ENCODE assay signal across 17 mouse cellular contexts in genomic region chr17:26956895-26957294, GRCm38 (mm10). TPM values are rescaled to one million over a fixed set of nuclear protein-coding genes. Genes with fewer than 3 reads are reported as not detected.
A peak's percentile ranks its signal among the peaks of the same experiment; 100 is the strongest.
DNase-seq lines count a peak whose midpoint lies in the region; ATAC-seq and TF ChIP-seq lines count a peak whose summit lies in the region.
"Had no signal": no experiment of that assay in that cellular context is flagged by ENCODE, and none has a peak within 500 bp of the region (broad histone marks: within the 10 kb centered on the region; RNA-seq: fewer than 3 reads in every experiment).

No protein-coding gene starts in this region.

- WGBS in heart, embryonic 13.5 days = 66% methylated on average over 18 of the region's 18 CpGs
- 74% methylated on average over 18 of the region's 18 CpGs for WGBS in heart, adult 2 months
- WGBS in liver, postnatal 0 days (ENCODE audit: insufficient replicate concordance) = 46% methylated on average over 18 of the region's 18 CpGs

- peak overlapping the region; percentile 19; the same call in 1 of the 2 replicates for H3K9ac ChIP-seq in heart, embryonic 13.5 days
- H3K9ac ChIP-seq in heart, adult 2 months (ENCODE audit: low read depth, low read length) = no peak overlapping the region
- peak overlapping the region; percentile 47 for H3K9ac ChIP-seq in liver, postnatal 0 days (replicated peaks)
- H3K9ac ChIP-seq: heart, embryonic 15.5 days; hindbrain, embryonic 14.5 days; limb, embryonic 13.5 days had no signal

- H3K27ac ChIP-seq in heart, embryonic 13.5 days (replicated peaks) = 0 out of 2 replicates have a peak overlapping the region, but pooled peaks have one; percentile 8
- H3K27ac ChIP-seq in heart, adult 2 months = no peak overlapping the region
- peak overlapping the region; percentile 56 for H3K27ac ChIP-seq in liver, postnatal 0 days (ENCODE audit: low read depth)
- H3K27ac ChIP-seq: gastrocnemius, adult 2 months; heart, embryonic 15.5 days; hindbrain, embryonic 14.5 days; limb, embryonic 13.5 days had no signal

- H3K27me3 ChIP-seq in heart, embryonic 13.5 days (replicated peaks) = no peaks in the 10 kb centered on the region; the same call in 1 of the 2 replicates
- no peaks in the 10 kb centered on the region for H3K27me3 ChIP-seq in heart, adult 2 months (ENCODE audit: control insufficient read depth, insufficient read depth, low read length)
- H3K27me3 ChIP-seq in liver, postnatal 0 days (ENCODE audit: insufficient read depth, low read length) = peaks cover 10% of the 10 kb centered on the region; the same call in 1 of the 2 replicates
- H3K27me3 ChIP-seq: heart, embryonic 15.5 days; limb, embryonic 13.5 days; Patski had no signal

- TF ChIP-seq CTCF in heart, adult 2 months (IDR thresholded peaks at IDR 0.05) = no peak
- TF ChIP-seq CTCF in liver, postnatal 0 days (IDR thresholded peaks at IDR 0.05; ENCODE audit: low read depth) = no peak

- H3K79me2 ChIP-seq in heart, adult 2 months (replicated peaks; ENCODE audit: control insufficient read depth, insufficient read depth, low read length) = no peaks in the 10 kb centered on the region

- H3K9me3 ChIP-seq in heart, embryonic 13.5 days = no peaks in the 10 kb centered on the region
- no peaks in the 10 kb centered on the region for H3K9me3 ChIP-seq in liver, postnatal 0 days (ENCODE audit: low read length)
- H3K9me3 ChIP-seq: heart, embryonic 15.5 days; limb, embryonic 13.5 days had no signal

- H3K4me1 ChIP-seq in heart, embryonic 13.5 days = peaks cover 46% of the 10 kb centered on the region
- H3K4me1 ChIP-seq in heart, adult 2 months (ENCODE audit: control insufficient read depth, insufficient read depth, low read length) = no peaks in the 10 kb centered on the region; the same call in 1 of the 2 replicates
- H3K4me1 ChIP-seq in liver, postnatal 0 days (ENCODE audit: insufficient read depth) = peaks cover 27% of the 10 kb centered on the region

- no peak overlapping the region for H3K4me3 ChIP-seq in heart, embryonic 13.5 days
- no peak overlapping the region for H3K4me3 ChIP-seq in heart, adult 2 months
- peak overlapping the region; percentile 23; the same call in 1 of the 2 replicates for H3K4me3 ChIP-seq in liver, postnatal 0 days (ENCODE audit: low read depth, low read length)
- H3K4me3 ChIP-seq: gastrocnemius, adult 2 months; heart, embryonic 15.5 days; limb, embryonic 13.5 days had no signal

- TF ChIP-seq POLR2A in heart, adult 2 months (IDR thresholded peaks at IDR 0.05; ENCODE audit: insufficient read depth, low read depth, low read length) = no peak

- TF ChIP-seq EP300 in heart, adult 2 months (IDR thresholded peaks at IDR 0.05; ENCODE audit: insufficient read depth, low read depth, low read length) = no peak
- peak; percentile 84 for TF ChIP-seq EP300 in liver, postnatal 0 days (IDR thresholded peaks at IDR 0.05; ENCODE audit: low read depth)

- ATAC-seq in heart, embryonic 13.5 days (ENCODE audit: extremely low read depth, insufficient number of reproducible peaks, low FRiP score, low TSS enrichment) = no peak
- peak; percentile 83 for ATAC-seq in erythroblast, adult 5-6 weeks (replicated peaks; ENCODE audit: low FRiP score, poor library complexity, severe bottlenecking)
- ATAC-seq in liver, postnatal 0 days = peak; percentile 80
- ATAC-seq: forebrain, embryonic 16.5 days; intestine, postnatal 0 days had no signal

- intact Hi-C loops in heart, adult 2 months (cut with DNase I) = no loop called here

- peaks cover 65% of the 10 kb centered on the region for H3K36me3 ChIP-seq in heart, embryonic 13.5 days
- no peaks in the 10 kb centered on the region for H3K36me3 ChIP-seq in heart, adult 2 months (ENCODE audit: control insufficient read depth, insufficient read depth, low read length)
- 0 out of 2 replicates have a peak, but pooled peaks cover 3% of the 10 kb centered on the region for H3K36me3 ChIP-seq in liver, postnatal 0 days (replicated peaks; ENCODE audit: insufficient read depth, low read length)

- H3K4me2 ChIP-seq in heart, embryonic 13.5 days = peak overlapping the region; percentile 7; the same call in 1 of the 2 replicates
- H3K4me2 ChIP-seq in liver, postnatal 0 days (ENCODE audit: low read depth, low read length) = peak overlapping the region; percentile 55
- H3K4me2 ChIP-seq: heart, embryonic 15.5 days; hindbrain, embryonic 14.5 days; limb, embryonic 13.5 days had no signal

- no peak for DNase-seq in heart, adult 2 months
- DNase-seq in MEL-GATA-1-ER (ENCODE audit: extremely low read depth, low read depth) = peak; percentile 88
- DNase-seq in liver, postnatal 0 days = peak; percentile 42
- no peak for DNase-seq in right cerebral cortex, adult 2 months (ENCODE audit: low spot score in 2 of 2)
- no peak for DNase-seq in MN1 (ENCODE audit: low spot score)
- DNase-seq: cerebellum, postnatal 14 days; gastrocnemius, adult 2 months; lung, postnatal 14 days; midbrain, embryonic 14.5 days had no signal

RNA-seq across cellular contexts. Expression of gene Syngap1, which starts 15.8 kb away (rescaled TPM):
- polyA plus RNA-seq in heart, embryonic 13.5 days (2015; fragmentation: Nextera tagmentation; extraction: Ambion mirVana) = 1.3 and 2.0 TPM in 2 replicates
- total RNA-seq in heart, adult 2 months (2021) = 1 to 10 TPM; 4.1 to 4.2 TPM
- polyA plus RNA-seq in heart, adult 2 months (2012; rRNA removed) = 6.7 and 9.0 TPM in 2 replicates
- 0.42 and 2.5 TPM in 2 replicates for total RNA-seq in erythroblast, adult 5-6 weeks (2015; ENCODE audit: low replicate concordance)
- total RNA-seq in erythroblast, adult 5-6 weeks (2017; ENCODE audit: low replicate concordance) = 0.60 and 5.3 TPM in 2 replicates
- polyA plus RNA-seq in liver, postnatal 0 days (2015; fragmentation: Nextera tagmentation; extraction: Ambion mirVana) = 0.19 and 0.33 TPM in 2 replicates

RNA-seq across cellular contexts. Expression of gene Zbtb9, which starts 16.1 kb away (rescaled TPM):
- 9.1 and 9.8 TPM in 2 replicates for polyA plus RNA-seq in heart, embryonic 13.5 days (2015; fragmentation: Nextera tagmentation; extraction: Ambion mirVana)
- total RNA-seq in heart, adult 2 months (2021) = 1 to 10 TPM; 1.5 to 3.5 TPM
- 2.4 and 2.8 TPM in 2 replicates for polyA plus RNA-seq in heart, adult 2 months (2012; rRNA removed)
- 1.3 TPM in 1 of 2 replicates, not detected in the other for total RNA-seq in erythroblast, adult 5-6 weeks (2015; ENCODE audit: low replicate concordance)
- total RNA-seq in erythroblast, adult 5-6 weeks (2017; ENCODE audit: low replicate concordance) = 5.3 and 6.0 TPM in 2 replicates
- polyA plus RNA-seq in liver, postnatal 0 days (2015; fragmentation: Nextera tagmentation; extraction: Ambion mirVana) = 3.3 and 4.4 TPM in 2 replicates

RNA-seq across cellular contexts. Expression of gene Cuta, which starts 17.5 kb away (rescaled TPM):
- polyA plus RNA-seq in heart, embryonic 13.5 days (2015; fragmentation: Nextera tagmentation; extraction: Ambion mirVana) = 152 and 169 TPM in 2 replicates
- total RNA-seq in heart, adult 2 months (2021) = 10 to 100 TPM; 78.6 to 94.2 TPM
- polyA plus RNA-seq in heart, adult 2 months (2012; rRNA removed) = 85.1 and 96.6 TPM in 2 replicates
- 33.6 and 59.6 TPM in 2 replicates for total RNA-seq in erythroblast, adult 5-6 weeks (2015; ENCODE audit: low replicate concordance)
- 10.2 and 14.4 TPM in 2 replicates for total RNA-seq in erythroblast, adult 5-6 weeks (2017; ENCODE audit: low replicate concordance)
- 83.4 and 87.1 TPM in 2 replicates for polyA plus RNA-seq in liver, postnatal 0 days (2015; fragmentation: Nextera tagmentation; extraction: Ambion mirVana)

RNA-seq across cellular contexts. Expression of gene Phf1, which starts 24.0 kb away (rescaled TPM):
- polyA plus RNA-seq in heart, embryonic 13.5 days (2015; fragmentation: Nextera tagmentation; extraction: Ambion mirVana) = 8.4 and 9.2 TPM in 2 replicates
- 10 to 100 TPM; 17.8 to 18.1 TPM for total RNA-seq in heart, adult 2 months (2021)
- 35.3 and 36.8 TPM in 2 replicates for polyA plus RNA-seq in heart, adult 2 months (2012; rRNA removed)
- 4.0 TPM in 2 replicates for total RNA-seq in erythroblast, adult 5-6 weeks (2015; ENCODE audit: low replicate concordance)
- 2.5 and 4.1 TPM in 2 replicates for total RNA-seq in erythroblast, adult 5-6 weeks (2017; ENCODE audit: low replicate concordance)
- polyA plus RNA-seq in liver, postnatal 0 days (2015; fragmentation: Nextera tagmentation; extraction: Ambion mirVana) = 2.5 and 2.7 TPM in 2 replicates

RNA-seq across cellular contexts. Expression of gene Kifc5b, which starts 40.0 kb away (rescaled TPM):
- polyA plus RNA-seq in heart, embryonic 13.5 days (2015; fragmentation: Nextera tagmentation; extraction: Ambion mirVana) = 6.3 and 7.0 TPM in 2 replicates
- total RNA-seq in heart, adult 2 months (2021) = under 1 TPM; 0.26 to 0.36 TPM
- 0.62 and 0.79 TPM in 2 replicates for polyA plus RNA-seq in heart, adult 2 months (2012; rRNA removed)
- total RNA-seq in erythroblast, adult 5-6 weeks (2015; ENCODE audit: low replicate concordance) = 3.3 and 5.6 TPM in 2 replicates
- 18.9 and 30.1 TPM in 2 replicates for total RNA-seq in erythroblast, adult 5-6 weeks (2017; ENCODE audit: low replicate concordance)
- polyA plus RNA-seq in liver, postnatal 0 days (2015; fragmentation: Nextera tagmentation; extraction: Ambion mirVana) = 1.6 and 2.7 TPM in 2 replicates

Comparison
In these comparisons a context has a peak if more than half of its experiments do, and no peak if none do; other contexts are left out.
1. DNase-seq: peak in MEL-GATA-1-ER (single experiment) and liver, postnatal 0 days (single experiment); none in heart, adult 2 months (0 of 2), right cerebral cortex, adult 2 months (0 of 2) and MN1 (single experiment).